In the genomic region with DNA sequence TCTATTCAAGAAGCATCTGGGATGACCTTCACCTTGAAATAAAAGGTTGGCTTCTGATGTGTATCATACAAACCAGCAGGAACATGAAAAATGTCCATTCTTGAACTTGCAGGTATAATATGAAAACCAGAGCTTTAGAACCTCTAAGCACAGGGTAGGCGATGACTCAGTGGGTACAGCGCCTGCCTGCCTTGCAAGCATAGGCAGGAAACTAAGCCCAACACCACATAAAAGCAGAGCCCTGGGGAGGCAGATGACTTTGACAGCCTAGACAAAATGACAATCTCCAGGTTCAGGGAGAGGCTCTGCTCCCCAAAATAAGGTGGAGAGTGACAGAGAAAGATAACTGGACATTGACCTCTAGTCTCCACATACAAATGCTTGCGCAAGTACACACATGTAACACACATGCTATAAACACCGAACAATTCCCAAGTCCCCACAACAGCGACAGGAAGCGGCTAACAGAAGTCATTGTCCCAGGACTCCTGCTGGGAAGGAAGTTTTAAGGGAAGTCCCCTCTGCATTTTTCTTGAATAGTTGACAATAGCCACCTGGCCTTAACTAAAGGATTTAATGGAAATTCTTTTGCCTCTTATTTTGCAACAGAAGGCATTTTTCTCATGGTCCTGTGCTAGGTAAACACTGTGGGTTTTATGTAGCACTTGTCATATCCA, we compare ENCODE assay signal across 13 mouse cellular contexts. TPM values are rescaled to one million over a fixed set of nuclear protein-coding genes. Genes with fewer than 3 reads are reported as not detected.
DNase-seq lines count a peak whose midpoint lies in the region; ATAC-seq and TF ChIP-seq lines count a peak whose summit lies in the region.
"Had no signal": no experiment of that assay in that cellular context is flagged by ENCODE, and none has a peak within 500 bp of the region (broad histone marks: within the 10 kb centered on the region; RNA-seq: fewer than 3 reads in every experiment).

No protein-coding gene starts in this region.

- no peak for TF ChIP-seq CTCF in heart, adult 2 months (IDR thresholded peaks at IDR 0.05)
- no peak for TF ChIP-seq CTCF in lung, embryonic 14.5 days (IDR thresholded peaks at IDR 0.05; ENCODE audit: low read depth)

- TF ChIP-seq POLR2A in heart, adult 2 months (IDR thresholded peaks at IDR 0.05; ENCODE audit: insufficient read depth, low read depth, low read length), result no peak

- no peak overlapping the region for H3K4me3 ChIP-seq in heart, adult 2 months
- no peak overlapping the region for H3K4me3 ChIP-seq in lung, embryonic 14.5 days (ENCODE audit: low read depth, low read length)
- no peak overlapping the region for H3K4me3 ChIP-seq in hindbrain, embryonic 12.5 days
- H3K4me3 ChIP-seq: liver, embryonic 12.5 days had no signal

- H3K9ac ChIP-seq in heart, adult 2 months (ENCODE audit: low read depth, low read length), result no peak overlapping the region
- H3K9ac ChIP-seq in lung, embryonic 14.5 days, result no peak overlapping the region
- H3K9ac ChIP-seq in hindbrain, embryonic 12.5 days, result no peak overlapping the region
- H3K9ac ChIP-seq: liver, embryonic 12.5 days had no signal

- peak overlapping the region; percentile 39; the same call in 1 of the 2 replicates for H3K27ac ChIP-seq in heart, adult 2 months
- H3K27ac ChIP-seq in lung, embryonic 14.5 days (ENCODE audit: low read depth), result peak overlapping the region; percentile 21; the same call in 1 of the 2 replicates
- no peak overlapping the region for H3K27ac ChIP-seq in hindbrain, embryonic 12.5 days
- H3K27ac ChIP-seq: liver, embryonic 12.5 days had no signal

- intact Hi-C loops in heart, adult 2 months (cut with DNase I), result no loop called here
- intact Hi-C loops in heart, postnatal 36 days (cut with DNase I), result no loop called here

- WGBS in heart, adult 2 months, result 38% methylated on average over 6 of the region's 6 CpGs
- WGBS in lung, embryonic 14.5 days, result 50% methylated on average over 6 of the region's 6 CpGs
- 32% methylated on average over 6 of the region's 6 CpGs for WGBS in hindbrain, embryonic 12.5 days

- no peak for DNase-seq in heart, adult 2 months
- DNase-seq in heart, postnatal 36 days, result no peak
- peak; percentile 44 for DNase-seq in lung, embryonic 14.5 days
- DNase-seq in lung, postnatal 10 days, result no peak
- DNase-seq in induced T-regulatory cell, adult 2 months (ENCODE audit: low read depth), result peak; percentile 25
- DNase-seq in thymus, postnatal 36 days, result peak; percentile 27 to 39
- no peak for DNase-seq in frontal cortex, postnatal 10 days (ENCODE audit: low spot score in 2 of 2)
- DNase-seq: cerebellum, postnatal 14 days; kidney, postnatal 25 days; retina, postnatal 1 day had no signal

- H3K4me1 ChIP-seq in heart, adult 2 months (ENCODE audit: control insufficient read depth, insufficient read depth, low read length), result peaks cover 3% of the 10 kb centered on the region; the same call in 1 of the 2 replicates
- peaks cover 6% of the 10 kb centered on the region; the same call in 1 of the 2 replicates for H3K4me1 ChIP-seq in lung, embryonic 14.5 days (ENCODE audit: insufficient read depth)
- H3K4me1 ChIP-seq in hindbrain, embryonic 12.5 days, result peaks cover 31% of the 10 kb centered on the region

- no peak for ATAC-seq in lung, embryonic 14.5 days (ENCODE audit: insufficient read depth)
- no peak for ATAC-seq in hindbrain, embryonic 12.5 days (ENCODE audit: low FRiP score)
- ATAC-seq: liver, embryonic 12.5 days had no signal

- H3K36me3 ChIP-seq in heart, adult 2 months (ENCODE audit: control insufficient read depth, insufficient read depth, low read length), result no peaks in the 10 kb centered on the region
- H3K36me3 ChIP-seq in lung, embryonic 14.5 days (ENCODE audit: insufficient read depth), result no peaks in the 10 kb centered on the region
- H3K36me3 ChIP-seq in hindbrain, embryonic 12.5 days, result no peaks in the 10 kb centered on the region
- H3K36me3 ChIP-seq: liver, embryonic 12.5 days had no signal

- no peak for TF ChIP-seq EP300 in heart, adult 2 months (IDR thresholded peaks at IDR 0.05; ENCODE audit: insufficient read depth, low read depth, low read length)

- H3K4me2 ChIP-seq in lung, embryonic 14.5 days, result no peak overlapping the region
- no peak overlapping the region for H3K4me2 ChIP-seq in hindbrain, embryonic 12.5 days (replicated peaks)
- H3K4me2 ChIP-seq: liver, embryonic 12.5 days had no signal

- H3K9me3 ChIP-seq in lung, embryonic 14.5 days (ENCODE audit: low read depth, low read length), result no peaks in the 10 kb centered on the region
- H3K9me3 ChIP-seq in hindbrain, embryonic 12.5 days (replicated peaks), result no peaks in the 10 kb centered on the region
- H3K9me3 ChIP-seq: liver, embryonic 12.5 days had no signal

- no peaks in the 10 kb centered on the region for H3K79me2 ChIP-seq in heart, adult 2 months (replicated peaks; ENCODE audit: control insufficient read depth, insufficient read depth, low read length)

- H3K27me3 ChIP-seq in heart, adult 2 months (ENCODE audit: control insufficient read depth, insufficient read depth, low read length), result no peaks in the 10 kb centered on the region
- H3K27me3 ChIP-seq in lung, embryonic 14.5 days (ENCODE audit: insufficient read depth, low read length), result no peaks in the 10 kb centered on the region
- no peaks in the 10 kb centered on the region; the same call in 1 of the 2 replicates for H3K27me3 ChIP-seq in hindbrain, embryonic 12.5 days
- H3K27me3 ChIP-seq: CH12.LX had no signal

RNA-seq across cellular contexts. Expression of gene Rftn2, which starts 30.1 kb away (rescaled TPM):
- 10 to 100 TPM; 12.1 to 12.8 TPM for total RNA-seq in heart, adult 2 months (2021)
- 2.7 and 6.4 TPM in 2 replicates for polyA plus RNA-seq in heart, adult 2 months (2012; rRNA removed)
- 10 to 100 TPM; 12.7 to 13.9 TPM for total RNA-seq in heart, postnatal 36 days (2021)
- 12.1 and 12.6 TPM in 2 replicates for polyA plus RNA-seq in lung, embryonic 14.5 days (2014; fragmentation: Nextera tagmentation; extraction: Ambion mirVana)
- polyA plus RNA-seq in hindbrain, embryonic 12.5 days (2016; fragmentation: Nextera tagmentation; extraction: Ambion mirVana), result 13.0 and 13.6 TPM in 2 replicates

RNA-seq across cellular contexts. Expression of gene Mars2, which starts 40.5 kb away (rescaled TPM):
- total RNA-seq in heart, adult 2 months (2021), result 1 to 10 TPM; 5.0 to 5.3 TPM
- polyA plus RNA-seq in heart, adult 2 months (2012; rRNA removed), result 2.0 and 3.6 TPM in 2 replicates
- 1 to 10 TPM; 4.6 to 4.9 TPM for total RNA-seq in heart, postnatal 36 days (2021)
- polyA plus RNA-seq in lung, embryonic 14.5 days (2014; fragmentation: Nextera tagmentation; extraction: Ambion mirVana), result 2.9 and 3.3 TPM in 2 replicates
- polyA plus RNA-seq in hindbrain, embryonic 12.5 days (2016; fragmentation: Nextera tagmentation; extraction: Ambion mirVana), result 3.2 and 3.6 TPM in 2 replicates

Comparison
In these comparisons a context has a peak if more than half of its experiments do, and no peak if none do; other contexts are left out.
1. DNase-seq: peak in lung, embryonic 14.5 days (single experiment), induced T-regulatory cell, adult 2 months (single experiment) and thymus, postnatal 36 days (2 of 2); none in heart, adult 2 months (0 of 2), heart, postnatal 36 days (0 of 2), lung, postnatal 10 days (single experiment) and frontal cortex, postnatal 10 days (0 of 2).